8 mouse cellular contexts compared by ENCODE assay signal in genomic region chr2:132587240-132587779, GRCm38 (mm10). TPM values are rescaled to one million over a fixed set of nuclear protein-coding genes. Genes with fewer than 3 reads are reported as not detected.
DNase-seq lines count a peak whose midpoint lies in the region; ATAC-seq and TF ChIP-seq lines count a peak whose summit lies in the region.

Gpcpd1 (minus strand) TSS chr2:132587729.

- DNase-seq in kidney, postnatal 10 days: no peak
- DNase-seq in brain, embryonic 14.5 days (ENCODE audit: low read depth): no peak
- no peak for DNase-seq in heart, adult 18-20 months
- DNase-seq in layer of hippocampus, postnatal 10 days (ENCODE audit: low spot score in 2 of 2): no peak
- no peak for DNase-seq in ovary, postnatal 36 days (ENCODE audit: low spot score)
- no peak for DNase-seq in spleen, postnatal 10 days (ENCODE audit: low spot score in 2 of 2)

- no peaks in the 10 kb centered on the region for H3K9me3 ChIP-seq in kidney, embryonic 16.5 days (ENCODE audit: low read length)
- H3K9me3 ChIP-seq in midbrain, embryonic 13.5 days: no peaks in the 10 kb centered on the region

- no peak for TF ChIP-seq CTCF in brain, embryonic 14.5 days (IDR thresholded peaks at IDR 0.05; ENCODE audit: borderline replicate concordance, extremely low read depth, insufficient read depth, insufficient read length)

- no peak for ATAC-seq in kidney, embryonic 16.5 days (ENCODE audit: low FRiP score, low TSS enrichment)
- no peak for ATAC-seq in midbrain, embryonic 13.5 days

- 91% methylated on average over 7 of the region's 7 CpGs for WGBS in kidney, embryonic 16.5 days
- 94% methylated on average over 7 of the region's 7 CpGs for WGBS in midbrain, embryonic 13.5 days

- no peak within 1 kb of the TSS for H3K27ac ChIP-seq in kidney, embryonic 16.5 days (ENCODE audit: low read length)
- no peak within 1 kb of the TSS for H3K27ac ChIP-seq in midbrain, embryonic 13.5 days

- H3K27me3 ChIP-seq in kidney, embryonic 16.5 days (ENCODE audit: insufficient read depth, low read length): no peaks in the 10 kb centered on the region
- no peaks in the 10 kb centered on the region for H3K27me3 ChIP-seq in midbrain, embryonic 13.5 days

- H3K36me3 ChIP-seq in kidney, embryonic 16.5 days (ENCODE audit: insufficient read depth, low read length): no peaks in the 10 kb centered on the region
- H3K36me3 ChIP-seq in midbrain, embryonic 13.5 days: no peaks in the 10 kb centered on the region

- peaks cover 14% of the 10 kb centered on the region for H3K4me1 ChIP-seq in kidney, embryonic 16.5 days (ENCODE audit: insufficient read depth, low read length)
- 0 out of 2 replicates have a peak, but pooled peaks cover 6% of the 10 kb centered on the region for H3K4me1 ChIP-seq in midbrain, embryonic 13.5 days (replicated peaks)

- no peak within 1 kb of the TSS for H3K9ac ChIP-seq in kidney, embryonic 16.5 days (replicated peaks; ENCODE audit: low read length)
- no peak within 1 kb of the TSS for H3K9ac ChIP-seq in midbrain, embryonic 13.5 days (replicated peaks)

- no peak for TF ChIP-seq POLR2A in brain, embryonic 14.5 days (IDR thresholded peaks at IDR 0.05; ENCODE audit: borderline replicate concordance, extremely low read depth, insufficient read depth, insufficient read length, poor library complexity, severe bottlenecking)

- no peak within 1 kb of the TSS for H3K4me2 ChIP-seq in kidney, embryonic 16.5 days (replicated peaks; ENCODE audit: low read depth, low read length)
- H3K4me2 ChIP-seq in midbrain, embryonic 13.5 days (replicated peaks): no peak within 1 kb of the TSS

- H3K4me3 ChIP-seq in kidney, embryonic 16.5 days (ENCODE audit: low read length): no peak within 1 kb of the TSS
- H3K4me3 ChIP-seq in midbrain, embryonic 13.5 days (replicated peaks): no peak within 1 kb of the TSS

RNA-seq across cellular contexts. Expression of gene Gpcpd1, which starts in this region (rescaled TPM):
- 25.6 and 30.8 TPM in 2 replicates for polyA plus RNA-seq in kidney, embryonic 16.5 days (2015; fragmentation: Nextera tagmentation; extraction: Ambion mirVana)
- polyA plus RNA-seq in brain, embryonic 14.5 days (2012; rRNA removed): 51.1 and 57.9 TPM in 2 replicates
- 100 to 1,000 TPM; 151 to 198 TPM for total RNA-seq in heart, adult 18-20 months (2021)
- 100 to 1,000 TPM in 1 of 2 experiments, 10 to 100 TPM in 1; 99.4 to 112 TPM for total RNA-seq in layer of hippocampus, postnatal 10 days (2021)
- 80.9 and 103 TPM in 2 replicates for polyA plus RNA-seq in midbrain, embryonic 13.5 days (2015; fragmentation: Nextera tagmentation; extraction: Ambion mirVana)
